Mouse (Mus musculus) stomach, postnatal 0 days (tissue): ENCODE data around the gene Aqp7.

Experiments used
- CTCF ChIP-seq: IDR thresholded peaks from 2 replicates; pipeline ENCODE4 v1.5.1; 2016; ENCODE audit warnings: antibody characterized with exemption, low read depth, mild to moderate bottlenecking, moderate library complexity
- EP300 ChIP-seq: optimal IDR thresholded peaks from 2 replicates; pipeline ENCODE3; 2016; ENCODE audit warnings: antibody characterized with exemption

GRCm38 (mm10) chr4:41096794-41097193, 48.9 kb upstream of the Aqp7 start:
- TF ChIP-seq CTCF (no peak), EP300 (no peak)
